Mouse (Mus musculus) small intestine, adult 2 months (tissue): ENCODE results near the gene Rnase9.

Source experiments
- CTCF ChIP-seq: fragments of 200-500 bp; IDR thresholded peaks from 2 replicates; pipeline ENCODE4 v1.5.1; 2012; ENCODE audit warnings: low read depth, mild to moderate bottlenecking, control low read depth, inconsistent platforms, low read length, moderate library complexity, mixed read lengths; ENCODE audit not compliant: insufficient replicate concordance, insufficient read length; ENCODE audit errors: extremely low read depth
- POLR2A ChIP-seq: fragments of 200-500 bp; IDR thresholded peaks from 2 replicates; pipeline ENCODE4 v1.6.1; 2012; ENCODE audit warnings: low read depth, mild to moderate bottlenecking, control low read depth, inconsistent platforms, low read length, moderate library complexity

DNA sequence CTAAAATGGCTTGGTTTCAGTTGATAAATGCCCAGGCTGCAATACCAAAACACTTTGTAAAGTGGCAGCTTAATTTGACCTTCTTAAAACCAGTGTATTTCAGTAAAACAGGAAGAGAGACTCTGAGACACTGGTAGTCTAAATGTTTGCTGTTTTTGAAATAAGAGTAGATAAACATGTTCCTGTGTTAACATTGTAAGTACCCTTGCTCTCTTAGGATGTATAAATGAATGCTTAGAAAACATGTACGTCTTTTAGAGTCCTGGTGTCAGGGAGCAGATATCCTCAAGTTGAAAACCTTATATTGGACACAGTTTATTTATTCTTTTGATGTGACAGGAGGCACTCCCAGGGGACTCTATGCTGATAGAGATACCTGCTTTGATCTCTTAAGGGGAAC is 6.5 kb downstream of the Rnase9 start:
- TF ChIP-seq POLR2A (no peak), CTCF (no peak)
